Mouse (Mus musculus): ENCODE measurements at regions not wholly inside any gene's neighbourhood (a gene's known extent, or its start where the extent isn't known, plus 50 kb on each side); places are given as distances from the start of the nearest gene placed in this dataset.

DNA sequence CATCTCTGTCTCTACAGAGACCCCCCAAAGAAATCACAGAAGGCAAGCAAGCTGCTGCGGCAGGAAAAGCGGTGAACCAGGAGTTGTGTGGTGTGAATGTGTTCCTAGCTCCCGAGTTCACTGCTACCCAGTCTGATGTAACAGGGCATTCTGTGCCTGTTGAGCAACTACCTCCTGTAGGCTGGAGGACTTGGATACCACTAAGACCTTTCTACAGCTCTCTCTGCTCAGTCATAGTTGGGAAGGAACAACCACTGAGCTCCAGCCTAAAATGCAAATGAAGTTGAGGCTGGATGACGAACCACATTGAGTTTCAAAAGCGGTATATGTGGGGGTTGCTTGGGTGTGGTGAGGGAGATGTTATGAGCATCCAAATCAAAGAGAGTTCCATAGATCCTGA, 315.1 kb downstream of the Rnd3 start:
- TF ChIP-seq E2F4 (IDR thresholded peaks at IDR 0.05; ENCODE audit: insufficient read depth) (no peak), USF1 (IDR thresholded peaks at IDR 0.05; ENCODE audit: low read depth) (no peak), POLR2A (IDR thresholded peaks at IDR 0.05; ENCODE audit: insufficient read length, low read depth) (no peak)

Measured in myocyte (in vitro differentiated cells).